Mouse (Mus musculus) midbrain, embryonic 11.5 days (tissue): ENCODE data around the gene Sh3bp5. TPM values are rescaled to one million over a fixed set of nuclear protein-coding genes. Genes with fewer than 3 reads are reported as not detected.

Experiments used
- ATAC-seq: fragments of 200-750 bp; cut with Nextera tagmentation; 2 replicates; pipeline ENCODE4 v1.8.0; 2017; ENCODE audit warnings: moderate TSS enrichment, moderate library complexity; ENCODE audit not compliant: low FRiP score
- DNase-seq: peaks from one replicate; pipeline ENCODE4 v3.0.0; 2015; ENCODE audit warnings: low spot score; ENCODE audit errors: missing footprints
- H3K27ac ChIP-seq: fragments of 300-500 bp; sonication (generic); 2 replicates; pipeline ENCODE4 v1.5.1; 2014; ENCODE audit warnings: low read depth, low read length
- H3K27me3 ChIP-seq: fragments of 300-500 bp; sonication (generic); 2 replicates; pipeline ENCODE4 v1.6.1; 2014; ENCODE audit warnings: mild to moderate bottlenecking, low read length, moderate library complexity, mixed read lengths; ENCODE audit not compliant: control insufficient read depth, insufficient read depth
- H3K36me3 ChIP-seq: fragments of 300-500 bp; sonication (generic); 2 replicates; pipeline ENCODE4 v1.6.1; 2014; ENCODE audit warnings: mild to moderate bottlenecking, low read length, moderate library complexity, mixed read lengths; ENCODE audit not compliant: control insufficient read depth, insufficient read depth
- H3K4me1 ChIP-seq: fragments of 300-500 bp; sonication (generic); 2 replicates; pipeline ENCODE4 v1.6.1; 2014; ENCODE audit warnings: low read length; ENCODE audit not compliant: control insufficient read depth, insufficient read depth
- H3K4me2 ChIP-seq: fragments of 300-500 bp; sonication (generic); 2 replicates; pipeline ENCODE4 v1.6.1; 2014; ENCODE audit warnings: mild to moderate bottlenecking, moderate library complexity
- H3K4me3 ChIP-seq: fragments of 300-500 bp; sonication (generic); 2 replicates; pipeline ENCODE4 v1.5.1; 2014; ENCODE audit warnings: low read depth, low read length
- H3K9ac ChIP-seq: fragments of 300-500 bp; sonication (generic); 2 replicates; pipeline ENCODE4 v1.6.1; 2014; ENCODE audit warnings: low read length
- H3K9me3 ChIP-seq: fragments of 300-500 bp; sonication (generic); 2 replicates; pipeline ENCODE4 v1.6.1; 2016; ENCODE audit warnings: low read length; ENCODE audit not compliant: control insufficient read depth
- WGBS: fragments of 180-500 bp; shearing (Covaris S2); extraction: QIAGEN DNeasy Blood & Tissue Kit; methylation state at CpG from one replicate; pipeline ENCODE4 v1.1.7; 2014; 5-methylcytosine and 5-hydroxymethylcytosine counted together
- polyA plus RNA-seq: library from polyadenylated mRNA; unstranded; fragments of >200 nt; fragmentation: Nextera tagmentation; extraction: Ambion mirVana; gene quantifications from 2 replicates; pipeline ENCODE4 v1.2.1, GENCODE M21; 2014

Sh3bp5 gene
- polyA plus RNA-seq, 1 experiment from 2014 or later = 15.3 TPM

DNA sequence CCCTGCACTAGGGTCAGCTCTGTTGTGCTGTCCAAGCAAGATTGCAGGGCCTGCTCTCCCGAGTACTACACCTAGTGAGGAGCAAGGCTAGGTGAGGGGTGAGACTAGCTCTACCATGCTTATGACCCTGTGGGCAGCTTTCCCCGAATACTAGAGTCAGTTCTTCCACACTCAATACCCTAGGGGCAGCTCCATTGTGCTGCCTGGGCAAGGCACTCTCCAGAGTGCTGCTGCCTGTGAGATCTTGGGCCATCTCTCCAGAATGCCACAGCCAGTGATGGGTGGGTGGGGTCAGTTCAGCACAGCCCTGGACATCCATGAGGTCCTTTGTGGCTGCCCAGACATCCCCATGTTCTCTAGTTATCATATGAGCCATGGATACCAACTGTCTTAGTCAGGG lies 106.1 kb downstream of the Sh3bp5 start:
- Histone ChIP-seq H3K4me3 (no peak overlapping the region), H3K9ac (no peak overlapping the region), H3K27me3 (no peaks in the 10 kb centered on the region), H3K27ac (no peak overlapping the region), H3K4me1 (no peaks in the 10 kb centered on the region), H3K4me2 (no peak overlapping the region), H3K9me3 (no peaks in the 10 kb centered on the region), H3K36me3 (no peaks in the 10 kb centered on the region)
- WGBS = 58% methylated on average over 2 of the region's 2 CpGs
- ATAC-seq (no peak), DNase-seq (no peak)

DNA sequence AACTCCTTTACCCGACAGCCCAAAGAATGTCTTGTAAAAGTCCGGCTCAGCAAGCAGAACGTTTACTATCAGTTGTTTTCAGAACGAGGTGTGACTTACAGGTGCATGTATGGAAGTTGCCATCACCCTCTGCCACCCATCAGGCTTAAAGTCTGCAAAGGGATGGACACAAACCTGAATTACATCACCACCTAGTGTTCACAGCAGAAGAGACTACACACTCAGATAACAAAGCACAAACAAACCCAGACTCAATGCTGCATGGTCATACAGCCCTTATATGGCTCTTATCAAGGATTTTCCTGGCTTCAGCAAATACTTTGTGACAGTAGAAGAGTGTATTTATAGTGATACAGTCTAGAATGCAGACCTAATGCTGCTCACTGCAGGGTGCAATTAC lies 108.2 kb downstream of the Sh3bp5 start:
- 85% methylated on average over 4 of the region's 4 CpGs for WGBS
- Histone ChIP-seq H3K4me3 (no peak overlapping the region), H3K4me2 (no peak overlapping the region), H3K27ac (no peak overlapping the region), H3K9ac (no peak overlapping the region), H3K4me1 (no peaks in the 10 kb centered on the region), H3K9me3 (no peaks in the 10 kb centered on the region), H3K27me3 (no peaks in the 10 kb centered on the region), H3K36me3 (no peaks in the 10 kb centered on the region)
- ATAC-seq = no peak
- DNase-seq = no peak

DNA sequence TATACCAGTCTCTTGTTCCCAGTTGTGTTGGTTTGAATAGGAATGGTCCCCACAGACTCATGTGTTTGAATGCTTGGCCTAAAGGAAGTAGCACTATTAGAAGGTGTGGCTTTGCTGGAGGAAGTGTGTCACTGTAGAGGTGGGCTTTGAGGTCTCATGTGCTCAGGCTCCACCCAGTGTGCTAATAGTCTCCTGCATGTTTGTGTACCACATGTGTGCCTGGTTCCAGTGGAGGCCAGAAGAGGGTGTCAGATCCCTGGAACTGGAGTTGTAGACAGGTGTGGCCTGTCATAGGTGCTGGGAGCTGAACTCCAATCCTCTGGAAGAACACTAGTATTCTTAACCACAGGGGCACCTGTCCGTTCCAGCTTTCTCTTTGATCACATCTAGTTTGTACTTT lies 108.7 kb downstream of the Sh3bp5 start:
- WGBS = 88% methylated on average over 1 of the region's 1 CpGs
- H3K9me3 ChIP-seq = no peaks in the 10 kb centered on the region
- ATAC-seq (no peak), DNase-seq (no peak)
- H3K27me3 ChIP-seq = no peaks in the 10 kb centered on the region
- H3K4me2 ChIP-seq = no peak overlapping the region
- H3K4me3 ChIP-seq = no peak overlapping the region
- H3K9ac ChIP-seq = no peak overlapping the region
- H3K27ac ChIP-seq = no peak overlapping the region
- no peaks in the 10 kb centered on the region for H3K36me3 ChIP-seq
- H3K4me1 ChIP-seq = no peaks in the 10 kb centered on the region

DNA sequence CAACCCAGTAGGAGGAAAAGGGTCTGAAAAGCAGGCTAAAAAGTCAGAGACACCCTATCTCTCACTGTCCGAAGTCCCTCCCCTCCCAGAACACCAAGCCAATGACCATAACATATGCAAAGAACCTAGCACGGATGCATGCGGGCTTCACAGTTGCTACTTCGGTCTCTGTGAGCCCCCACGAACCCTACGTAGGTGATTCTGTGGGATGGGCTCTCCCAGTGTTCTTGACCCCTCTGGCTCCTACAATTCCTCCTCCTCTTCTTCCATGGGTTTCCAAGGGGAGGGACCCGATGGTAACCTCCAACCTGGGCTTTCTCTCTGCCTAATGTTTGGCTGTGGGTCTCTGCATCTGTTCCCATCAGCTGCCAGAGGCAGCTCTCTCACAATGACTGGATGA lies 109.1 kb downstream of the Sh3bp5 start:
- Histone ChIP-seq H3K9me3 (no peaks in the 10 kb centered on the region), H3K4me3 (no peak overlapping the region), H3K27ac (no peak overlapping the region), H3K4me2 (no peak overlapping the region), H3K4me1 (no peaks in the 10 kb centered on the region), H3K9ac (no peak overlapping the region), H3K27me3 (no peaks in the 10 kb centered on the region), H3K36me3 (no peaks in the 10 kb centered on the region)
- ATAC-seq (no peak), DNase-seq (no peak)
- WGBS = 82% methylated on average over 7 of the region's 7 CpGs

DNA sequence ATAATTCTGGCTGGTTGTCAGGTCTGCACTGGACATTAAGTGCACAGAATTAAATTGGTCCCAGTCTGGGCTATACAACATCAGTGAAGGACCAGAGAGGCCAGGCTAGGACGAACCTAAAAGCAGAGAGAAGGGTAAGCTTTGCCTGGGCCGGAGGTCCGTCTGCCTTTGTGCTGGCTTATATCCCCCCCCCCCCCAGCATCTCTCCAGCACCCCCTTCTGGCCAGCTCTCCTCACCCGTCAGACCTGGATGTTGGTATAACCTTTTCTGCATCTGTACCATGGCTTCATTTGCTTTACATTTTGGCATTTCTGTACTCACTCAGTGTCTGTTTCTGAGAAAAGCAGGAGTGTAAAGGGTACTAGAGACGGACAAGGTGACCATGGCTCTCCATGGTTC lies 110.3 kb downstream of the Sh3bp5 start:
- H3K36me3 ChIP-seq = no peaks in the 10 kb centered on the region
- no peaks in the 10 kb centered on the region for H3K9me3 ChIP-seq
- H3K4me3 ChIP-seq = no peak overlapping the region
- no peak overlapping the region for H3K9ac ChIP-seq
- ATAC-seq = no peak
- no peak overlapping the region for H3K27ac ChIP-seq
- no peaks in the 10 kb centered on the region for H3K27me3 ChIP-seq
- H3K4me1 ChIP-seq = no peaks in the 10 kb centered on the region
- DNase-seq = no peak
- H3K4me2 ChIP-seq = no peak overlapping the region
- 51% methylated on average over 5 of the region's 5 CpGs for WGBS

DNA sequence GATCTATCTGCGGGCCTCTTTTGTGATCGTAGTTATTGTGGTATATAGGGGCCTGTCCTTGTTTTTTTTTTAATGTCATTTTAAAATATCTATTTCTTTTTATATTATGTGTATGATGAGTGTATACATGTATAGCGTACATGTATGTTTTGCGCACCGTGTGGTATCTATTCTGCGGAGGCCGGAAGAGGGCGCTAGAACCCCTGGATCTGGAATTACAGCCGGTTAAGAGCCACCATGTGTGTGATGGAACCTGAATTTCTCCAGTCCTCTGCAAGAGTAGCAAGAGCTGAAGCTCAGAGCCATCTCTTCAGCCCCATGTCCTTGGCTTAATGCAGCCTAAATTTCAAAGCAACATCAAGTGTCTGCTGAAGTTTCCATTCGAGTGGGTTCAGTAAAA lies 111.0 kb downstream of the Sh3bp5 start:
- no peaks in the 10 kb centered on the region for H3K4me1 ChIP-seq
- no peaks in the 10 kb centered on the region for H3K27me3 ChIP-seq
- DNase-seq (no peak), ATAC-seq (no peak)
- H3K4me3 ChIP-seq = no peak overlapping the region
- WGBS = 62% methylated on average over 10 of the region's 10 CpGs
- no peak overlapping the region for H3K27ac ChIP-seq
- no peaks in the 10 kb centered on the region for H3K9me3 ChIP-seq
- H3K36me3 ChIP-seq = no peaks in the 10 kb centered on the region
- no peak overlapping the region for H3K4me2 ChIP-seq
- H3K9ac ChIP-seq = no peak overlapping the region

DNA sequence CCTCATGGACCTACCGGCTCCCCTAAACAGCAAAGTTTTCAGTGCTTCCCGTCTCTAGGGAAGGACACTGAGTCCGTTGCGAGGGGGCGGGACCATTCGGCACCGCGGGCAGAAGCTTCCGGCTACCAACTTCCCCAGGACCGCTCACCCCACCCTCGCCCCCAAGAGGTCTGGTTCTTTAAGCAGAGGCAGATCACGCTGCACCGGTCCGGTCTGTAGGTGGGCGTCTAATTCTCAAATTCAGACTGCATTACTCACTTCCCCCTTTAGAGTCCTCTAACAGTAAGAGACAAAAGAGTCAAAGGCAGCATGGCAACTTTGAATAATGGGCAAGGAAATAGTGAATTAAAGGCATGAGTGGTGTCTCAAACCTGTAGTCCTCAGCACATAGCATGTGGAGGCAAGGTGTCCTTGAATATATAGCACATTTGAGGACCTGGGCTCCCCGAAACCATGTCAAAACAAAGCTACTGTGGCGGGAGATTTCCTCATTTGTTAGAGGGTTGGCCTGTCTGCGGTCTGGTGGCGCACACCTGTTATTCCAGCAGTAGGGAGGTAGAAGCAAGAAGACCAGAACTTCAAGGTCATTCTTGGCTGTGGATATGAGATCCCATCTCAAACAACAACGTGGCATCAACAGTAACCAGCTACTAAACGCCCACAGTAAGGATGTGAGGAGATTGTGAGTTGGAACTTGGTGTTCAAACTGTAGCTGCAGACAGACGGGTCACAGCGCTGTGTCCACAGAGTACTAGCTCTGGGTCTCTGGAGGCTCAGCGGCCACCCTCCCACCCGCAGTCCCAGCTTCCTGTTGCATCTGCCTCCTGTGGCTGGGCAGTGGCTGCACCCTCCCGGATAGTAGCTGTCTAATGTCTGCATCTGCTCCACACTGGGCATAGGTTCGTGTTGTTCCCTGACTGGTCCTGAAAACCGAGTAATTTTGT lies 111.8 kb downstream of the Sh3bp5 start, which contains the start of gene Dnah1:
Gene Dnah1, minus strand, starts transcription at position 48 of the 944 bp plus-strand sequence.
- Histone ChIP-seq H3K9ac (peak within 1 kb of the TSS; percentile 45), H3K4me2 (peak within 1 kb of the TSS; percentile 44), H3K27ac (no peak within 1 kb of the TSS), H3K36me3 (no peaks in the 10 kb centered on the region), H3K4me3 (peak within 1 kb of the TSS; percentile 22), H3K9me3 (no peaks in the 10 kb centered on the region), H3K27me3 (no peaks in the 10 kb centered on the region), H3K4me1 (no peaks in the 10 kb centered on the region)
- 32% methylated on average over 28 of the region's 28 CpGs for WGBS
- DNase-seq (peak; percentile 91), ATAC-seq (0 out of 2 replicates have a peak, but pooled peaks have one; percentile 48)

DNA sequence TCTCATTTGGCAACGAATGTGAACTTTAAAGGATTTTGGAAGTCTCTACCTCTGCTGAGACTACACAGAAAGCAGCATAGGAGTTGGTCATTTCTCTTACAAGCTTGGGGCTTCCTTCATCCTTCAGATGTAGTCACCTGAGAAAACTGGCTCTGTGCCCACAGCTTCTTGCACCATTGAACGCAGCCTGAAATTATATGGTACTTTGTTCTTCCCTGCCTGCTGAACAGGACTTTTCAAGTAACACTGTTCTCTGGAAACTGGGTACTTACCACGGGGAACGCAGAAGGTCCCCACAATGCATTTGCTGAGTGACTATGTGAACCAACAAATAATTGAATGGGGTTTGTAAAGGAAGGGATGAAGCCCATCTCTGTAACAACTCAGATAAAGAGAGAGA lies 112.7 kb downstream of the Sh3bp5 start:
- H3K27ac ChIP-seq = no peak overlapping the region
- WGBS = 89% methylated on average over 4 of the region's 4 CpGs
- H3K4me3 ChIP-seq = no peak overlapping the region
- H3K9me3 ChIP-seq = no peaks in the 10 kb centered on the region
- peak overlapping the region; percentile 44; the same call in 1 of the 2 replicates for H3K4me2 ChIP-seq
- H3K9ac ChIP-seq = no peak overlapping the region; the same call in 1 of the 2 replicates
- no peaks in the 10 kb centered on the region for H3K36me3 ChIP-seq
- H3K4me1 ChIP-seq = no peaks in the 10 kb centered on the region
- no peaks in the 10 kb centered on the region for H3K27me3 ChIP-seq
- no peak for DNase-seq
- ATAC-seq = no peak

DNA sequence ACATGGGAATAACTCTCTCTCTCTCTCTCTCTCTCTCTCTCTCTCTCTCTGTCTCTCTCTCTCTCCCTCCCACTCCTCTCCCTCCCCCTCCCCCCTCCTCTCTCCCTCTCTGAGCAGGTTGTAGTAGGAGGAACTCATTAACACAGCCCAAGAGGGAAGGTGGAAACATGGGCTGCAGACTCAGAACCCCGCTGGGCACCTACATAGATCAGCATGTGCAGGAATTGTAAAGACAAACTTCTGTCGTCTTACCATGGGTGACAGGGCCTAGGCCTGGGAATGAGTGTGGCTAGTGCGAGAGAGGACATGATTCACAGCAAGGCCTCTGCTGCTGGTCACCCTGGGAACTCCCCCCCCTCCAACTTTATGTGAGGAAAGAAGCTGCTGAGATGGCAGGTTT lies 113.7 kb downstream of the Sh3bp5 start:
- DNase-seq (no peak), ATAC-seq (no peak)
- Histone ChIP-seq H3K4me3 (no peak overlapping the region), H3K9ac (no peak overlapping the region), H3K27me3 (no peaks in the 10 kb centered on the region), H3K36me3 (no peaks in the 10 kb centered on the region), H3K4me1 (no peaks in the 10 kb centered on the region), H3K9me3 (no peaks in the 10 kb centered on the region), H3K4me2 (no peak overlapping the region), H3K27ac (no peak overlapping the region)
- 84% methylated on average over 3 of the region's 3 CpGs for WGBS
